Mouse (Mus musculus): ENCODE measurements around the gene Gm17657.

Gm17657 gene

DNA sequence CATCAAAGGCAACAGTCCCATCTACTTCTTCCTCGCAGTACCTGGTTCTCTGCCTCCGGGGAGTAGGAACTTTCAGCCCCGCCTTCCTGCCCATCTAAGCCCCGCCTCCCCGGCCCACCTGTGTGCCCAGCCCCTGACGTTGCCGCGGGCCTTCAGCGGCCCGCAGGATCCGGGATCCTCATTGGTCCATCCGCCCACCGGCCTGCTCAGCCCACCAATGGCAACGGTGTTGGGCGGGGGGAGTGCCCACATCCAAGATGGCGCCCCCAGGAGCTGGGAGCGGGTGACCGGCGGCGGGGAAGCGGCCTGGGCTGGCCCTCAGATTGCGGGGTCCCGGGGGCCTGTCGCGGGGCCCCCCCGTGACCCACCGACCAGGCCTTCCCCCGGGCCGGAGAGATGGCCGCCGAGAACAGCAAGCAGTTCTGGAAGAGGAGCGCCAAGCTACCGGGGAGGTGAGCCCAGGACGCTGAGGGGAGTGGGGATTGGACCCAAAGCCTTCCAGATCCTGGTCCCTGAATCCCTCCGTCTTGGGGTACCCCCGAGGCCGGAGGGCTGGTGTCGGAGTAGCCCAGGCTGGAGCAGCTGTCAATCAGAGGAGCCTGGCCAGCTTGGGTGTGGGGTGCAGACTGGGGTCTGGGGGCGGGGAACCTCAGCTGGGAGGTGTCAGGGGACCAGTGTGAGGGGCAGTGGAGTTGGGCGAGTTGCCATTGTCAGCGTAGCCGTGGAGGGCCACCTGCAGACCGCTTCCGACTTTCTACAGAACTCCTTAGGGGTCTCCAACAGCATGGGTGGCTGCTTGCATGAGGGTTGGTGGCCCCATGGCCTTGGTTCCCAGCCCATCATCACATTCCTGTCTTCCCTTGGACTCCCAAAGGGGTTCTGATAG, at the start of gene Gm17657, which contains the start of gene Tbc1d22b:
Gene Gm17657 (minus strand): TSS at position 96 of the 886 bp plus-strand sequence.
Gene Tbc1d22b (plus strand): TSS at position 243 of the 886 bp plus-strand sequence.
- DNase-seq (ENCODE audit: low spot score), result peak; percentile 81

DNA sequence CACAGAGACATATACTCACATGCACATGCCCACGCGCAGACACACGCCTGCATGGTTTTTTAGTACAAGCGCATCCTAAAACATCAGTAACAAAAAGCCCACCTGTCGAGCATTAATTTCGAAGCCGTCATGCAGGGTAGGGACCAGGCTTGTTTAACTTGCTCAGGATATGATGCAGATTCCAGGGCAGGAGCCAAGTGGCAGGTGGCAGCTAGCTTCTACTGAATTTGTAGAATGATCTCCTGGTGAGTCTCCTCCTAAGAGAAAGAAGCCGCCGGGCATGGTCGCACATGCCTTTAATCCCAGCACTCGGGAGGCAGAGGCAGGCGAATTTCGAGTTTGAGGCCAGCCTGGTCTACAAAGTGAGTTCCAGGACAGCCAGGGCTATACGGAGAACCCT, 49.6 kb upstream of the Gm17657 start:
- DNase-seq (ENCODE audit: low spot score), result no peak

DNA sequence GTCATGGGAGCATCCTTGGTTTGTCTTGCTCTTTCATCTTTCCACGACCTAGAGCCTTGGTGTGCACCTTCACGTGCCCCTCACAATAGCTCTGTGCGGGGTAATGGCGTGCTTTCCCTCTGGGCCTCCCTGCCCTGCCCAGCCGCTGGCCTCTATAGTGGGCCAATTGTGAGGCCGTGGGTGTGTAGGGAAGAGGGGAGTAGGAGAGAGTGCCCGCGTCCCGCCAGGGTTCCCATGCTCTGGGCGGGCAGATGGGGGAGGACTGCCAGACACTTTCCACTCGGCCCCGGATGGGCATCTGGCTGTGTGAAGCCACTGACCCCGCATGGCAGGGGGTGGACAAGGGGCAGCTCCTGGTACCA, 47.3 kb upstream of the Gm17657 start:
- no peak for DNase-seq (ENCODE audit: low spot score)

DNA sequence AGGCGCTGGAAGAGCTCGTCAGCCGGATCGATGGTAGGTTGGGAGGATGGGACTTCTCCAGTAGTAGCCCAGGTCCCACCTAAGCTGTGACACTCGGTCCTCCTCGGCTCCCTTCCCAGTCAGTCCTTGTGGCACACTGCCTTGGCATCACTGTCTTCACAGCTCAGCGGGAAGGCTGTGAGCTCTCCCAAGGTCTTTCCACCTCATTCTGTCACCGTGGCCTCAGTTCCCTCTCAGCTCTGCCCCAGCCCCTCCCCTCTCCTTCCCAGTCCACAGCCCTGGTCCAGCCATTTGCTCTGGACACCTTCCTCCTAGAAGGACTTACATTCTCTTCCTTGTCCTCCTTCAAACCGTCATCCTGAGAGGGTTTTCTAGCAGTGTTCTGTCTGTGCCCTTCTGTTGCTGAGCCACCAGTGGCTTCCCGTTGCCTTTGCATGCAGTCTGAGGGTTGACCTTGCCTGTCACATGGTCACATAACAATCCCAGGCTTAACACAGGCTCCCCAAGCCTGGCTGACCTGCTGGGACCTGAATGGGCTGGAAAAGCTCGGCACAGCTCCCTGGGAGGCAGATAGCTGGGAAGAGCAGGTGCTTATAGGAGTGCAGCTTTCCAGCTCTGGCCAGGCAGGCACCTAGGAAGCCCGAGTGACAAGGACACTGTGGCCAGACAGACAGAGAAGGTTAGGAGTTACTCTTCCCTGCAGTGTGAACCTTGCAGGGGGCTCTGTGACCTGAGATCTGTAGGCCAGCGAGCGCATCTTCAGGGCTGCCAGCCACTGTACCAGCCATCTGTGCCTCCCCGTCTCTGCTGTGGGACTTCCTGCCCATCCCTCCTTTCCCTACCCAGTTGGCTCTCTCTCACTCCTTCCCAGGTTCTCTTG, 46.7 kb upstream of the Gm17657 start:
- DNase-seq (ENCODE audit: low spot score), result no peak

DNA sequence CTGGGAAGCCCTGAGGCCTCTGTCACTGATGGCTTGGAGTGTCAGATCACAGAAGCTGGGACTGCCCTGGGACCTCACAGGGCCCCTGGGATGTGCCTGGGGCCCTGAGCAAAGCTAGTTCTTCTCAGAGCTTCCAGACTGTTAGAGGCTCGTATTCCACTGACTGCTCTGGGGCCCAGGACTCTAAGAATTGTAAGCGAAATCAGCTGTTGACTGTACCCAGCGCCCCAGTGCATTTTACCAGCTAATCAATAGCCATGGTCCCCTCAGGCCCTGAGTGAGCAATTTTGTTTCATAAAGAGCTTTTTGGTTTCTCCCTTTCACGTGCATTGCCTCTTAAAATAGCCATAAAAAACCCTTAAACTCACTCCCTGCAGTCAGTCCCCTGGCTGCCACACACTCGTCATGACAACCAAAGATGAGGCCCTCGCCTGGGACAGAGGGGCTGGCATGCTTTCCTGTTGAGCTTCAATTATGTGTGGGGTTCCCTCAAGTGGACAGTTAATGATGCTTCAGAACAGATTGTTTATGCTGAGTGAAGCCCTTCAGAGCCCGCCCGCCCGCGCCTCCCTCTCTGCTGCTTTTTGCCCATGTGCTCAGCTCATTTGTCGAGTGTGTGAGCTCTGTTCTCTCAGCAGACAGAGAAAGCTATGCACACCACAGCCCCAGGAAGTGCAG, 39.9 kb upstream of the Gm17657 start:
- no peak for DNase-seq (ENCODE audit: low spot score)

DNA sequence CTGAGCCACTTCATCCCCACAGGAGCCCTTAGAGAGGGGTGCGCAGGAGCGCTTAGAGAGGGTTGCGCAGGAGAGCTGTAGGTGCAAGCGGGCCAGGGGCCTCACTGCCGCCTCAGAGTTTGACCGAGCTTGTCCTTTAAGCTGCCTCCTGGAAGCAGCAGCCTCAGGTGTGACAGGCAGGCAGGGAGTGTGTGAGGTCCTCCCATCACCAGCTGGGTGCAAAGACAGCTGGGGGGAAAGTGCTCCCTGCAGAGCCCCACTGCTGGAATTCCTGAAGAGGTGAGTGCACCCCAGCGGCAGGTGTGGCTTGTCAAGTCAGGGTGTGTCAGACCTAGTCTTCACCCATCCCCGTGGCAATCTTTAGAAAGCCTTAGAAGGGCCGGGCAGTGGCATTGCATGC, 37.5 kb upstream of the Gm17657 start:
- DNase-seq (ENCODE audit: low spot score), result no peak

DNA sequence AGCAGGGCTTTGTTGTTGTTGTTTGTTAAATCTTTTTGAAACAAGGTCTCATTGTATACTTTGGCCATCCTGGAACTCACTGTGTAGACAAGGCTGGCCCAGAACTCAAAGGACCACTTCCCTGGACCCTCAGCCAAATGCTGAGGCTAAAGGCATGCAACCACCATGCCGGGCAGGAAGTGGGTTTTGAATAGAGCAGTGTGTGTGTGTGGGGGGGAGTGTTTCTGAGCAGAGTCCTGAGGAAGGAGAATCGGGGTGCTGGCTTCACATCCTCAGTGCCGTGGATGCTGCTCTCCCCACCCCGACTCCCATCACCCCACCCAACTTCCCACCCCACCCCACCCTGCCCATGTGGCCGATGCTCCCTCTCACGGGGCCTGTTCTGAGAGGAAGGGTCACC, 36.0 kb upstream of the Gm17657 start:
- no peak for DNase-seq (ENCODE audit: low spot score)

DNA sequence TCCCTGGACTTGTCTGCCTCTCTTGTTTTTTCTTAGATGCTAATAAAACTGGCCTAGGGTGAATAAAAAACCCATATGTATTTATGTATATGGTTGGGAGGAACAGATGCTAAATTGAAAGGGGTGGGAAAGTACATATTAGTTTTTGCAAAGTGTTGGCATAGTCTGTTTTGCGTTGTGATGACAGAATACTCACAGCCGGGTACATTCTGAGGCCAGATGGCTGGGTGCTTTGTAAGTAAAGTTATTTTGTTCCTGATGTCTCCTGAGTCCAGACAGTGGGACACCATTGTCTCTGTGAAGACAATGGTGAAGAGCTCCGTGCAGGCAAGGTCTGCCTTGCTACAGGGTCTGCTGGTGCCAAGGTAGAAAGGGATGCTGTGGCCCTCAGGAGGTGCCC, 35.3 kb upstream of the Gm17657 start:
- no peak for DNase-seq (ENCODE audit: low spot score)

DNA sequence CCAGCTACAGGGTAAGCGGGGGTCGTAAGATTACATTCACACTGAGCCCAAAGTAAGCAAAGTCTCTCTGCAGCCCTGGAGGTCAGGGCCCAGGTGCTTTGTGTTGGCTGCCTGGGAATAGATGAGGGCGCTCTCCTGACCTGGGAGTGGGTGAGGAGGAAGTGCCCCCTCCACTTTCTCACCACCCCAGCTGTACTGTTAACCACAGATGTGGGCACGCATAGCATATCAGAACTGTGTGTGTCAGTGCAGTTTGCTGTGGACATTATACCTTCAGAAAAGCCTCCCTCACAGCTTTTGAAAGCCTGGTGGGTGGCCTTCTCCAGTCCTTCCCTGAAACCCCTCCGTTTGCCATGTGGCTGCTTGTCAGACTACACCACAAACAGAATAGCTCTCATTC, 34.9 kb upstream of the Gm17657 start:
- DNase-seq (ENCODE audit: low spot score), result no peak

DNA sequence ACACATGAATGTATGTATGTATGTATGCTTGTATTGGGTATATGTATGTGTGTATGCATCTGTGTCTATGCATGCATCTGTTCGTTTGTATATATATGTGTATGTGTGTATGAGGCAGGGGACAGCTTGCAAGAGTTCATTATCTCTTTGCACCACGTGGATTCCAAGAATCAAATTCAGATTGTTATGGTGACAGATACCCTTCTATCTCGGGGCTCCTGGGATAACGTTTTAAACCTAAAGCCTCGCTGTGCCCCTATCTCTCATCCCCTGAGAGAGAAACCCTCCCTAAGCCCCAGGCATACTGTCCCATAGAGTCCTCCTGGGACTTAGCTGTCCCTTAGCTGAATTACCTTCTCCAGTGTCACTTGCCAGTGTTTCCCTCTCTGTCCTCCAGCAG, 34.1 kb upstream of the Gm17657 start:
- DNase-seq (ENCODE audit: low spot score), result no peak

DNA sequence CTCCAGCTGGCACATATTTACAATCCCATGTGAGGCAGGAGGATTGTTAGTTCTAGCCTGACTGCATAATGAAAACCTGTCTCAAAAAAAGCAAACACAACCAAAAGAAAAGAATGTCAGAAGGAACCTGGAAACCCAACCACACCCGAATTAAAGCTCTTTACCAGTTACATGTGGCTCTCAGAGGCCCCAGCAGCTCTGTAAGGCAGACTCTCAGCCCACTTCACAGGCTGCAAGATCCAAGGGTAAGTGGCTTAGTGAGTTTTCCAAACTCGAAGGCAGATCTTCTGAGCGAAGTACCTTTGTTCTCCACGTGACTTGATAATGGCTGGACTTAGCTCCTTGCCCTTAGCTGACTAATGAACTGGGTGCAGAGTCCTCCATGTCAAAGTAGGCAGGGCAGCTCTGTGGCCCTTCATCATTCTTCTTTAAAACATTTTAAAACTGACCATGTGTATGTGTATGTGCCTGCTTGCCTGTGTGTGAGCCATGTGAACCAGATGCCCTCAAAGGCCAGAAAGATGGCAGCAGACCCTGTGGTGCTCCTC, 30.2 kb upstream of the Gm17657 start:
- no peak for DNase-seq (ENCODE audit: low spot score)

DNA sequence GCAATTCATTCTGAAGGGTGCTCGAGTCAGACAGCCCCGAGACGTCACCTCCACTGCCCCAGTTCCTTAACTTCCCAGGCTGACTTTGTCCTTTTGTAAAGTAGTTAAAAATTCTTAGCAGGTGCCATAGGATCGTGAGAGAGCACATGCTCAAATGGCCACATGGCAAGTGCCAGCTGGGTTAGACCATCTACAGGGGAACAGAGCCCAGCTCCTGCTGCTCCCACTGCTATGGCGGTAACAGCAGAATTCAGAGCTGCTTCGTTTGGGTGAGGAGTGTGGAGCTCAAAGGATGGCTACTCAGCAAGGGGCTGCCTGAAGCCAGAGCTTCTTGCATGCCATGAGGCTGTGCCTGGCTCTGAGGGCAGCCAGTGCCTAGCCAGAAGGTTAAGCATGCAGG, 20.4 kb upstream of the Gm17657 start:
- no peak for DNase-seq (ENCODE audit: low spot score)

DNA sequence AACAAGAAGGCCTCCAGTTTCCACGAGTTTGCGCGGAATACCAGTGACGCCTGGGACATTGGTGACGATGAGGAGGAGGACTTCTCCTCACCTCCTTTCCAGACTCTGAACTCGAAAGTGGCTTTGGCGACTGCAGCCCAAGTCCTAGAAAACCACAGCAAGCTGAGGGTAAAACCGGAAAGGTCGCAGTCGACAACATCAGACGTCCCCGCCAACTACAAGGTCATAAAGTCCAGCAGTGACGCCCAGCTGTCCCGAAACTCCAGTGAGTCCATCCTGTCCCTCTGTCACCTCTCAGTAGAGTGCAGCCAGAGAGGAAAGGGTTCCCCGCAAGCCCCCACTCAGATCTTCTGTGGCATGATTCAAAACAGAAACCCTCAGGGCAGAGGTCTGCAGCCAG, 19.0 kb upstream of the Gm17657 start:
- DNase-seq (ENCODE audit: low spot score), result no peak

DNA sequence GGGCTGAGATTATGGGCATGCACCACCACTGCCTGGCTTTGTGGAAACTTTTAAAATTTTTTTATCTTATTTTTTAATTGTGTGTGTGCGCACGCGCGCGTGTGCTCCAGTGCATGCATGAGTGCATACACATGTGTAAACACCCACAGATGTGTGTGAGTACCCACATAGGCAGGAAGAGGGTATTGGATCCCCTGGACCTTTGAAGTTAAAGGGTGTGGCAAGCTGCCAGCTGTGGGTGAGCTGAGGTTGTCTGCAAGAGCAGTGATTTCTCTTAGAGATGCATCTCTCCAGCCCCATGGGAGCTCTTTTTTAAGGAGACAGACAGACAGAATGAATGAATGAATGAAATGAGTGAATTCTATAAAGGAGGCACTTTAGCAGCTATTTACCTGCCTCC, 16.1 kb upstream of the Gm17657 start:
- DNase-seq (ENCODE audit: low spot score), result no peak

DNA sequence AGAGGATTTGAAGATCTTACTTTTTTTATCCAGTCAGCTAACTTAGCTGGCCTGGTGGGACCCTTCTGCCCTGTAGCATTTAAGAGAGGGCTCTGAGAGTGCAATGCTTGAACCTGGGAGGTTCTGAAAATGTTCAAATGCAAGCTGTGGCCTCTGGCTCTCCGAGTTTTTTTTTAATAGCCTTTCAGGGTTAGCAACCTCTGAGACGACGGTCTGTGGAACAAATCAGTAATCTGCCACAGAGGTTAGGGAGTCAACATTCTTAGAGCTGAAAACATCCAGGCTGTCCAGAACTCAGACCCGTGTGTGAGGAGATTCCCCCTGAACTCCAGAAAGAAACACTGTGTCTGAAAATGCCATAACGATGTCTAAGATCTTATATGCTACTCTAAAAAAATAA, 9.0 kb upstream of the Gm17657 start:
- DNase-seq (ENCODE audit: low spot score), result no peak

DNA sequence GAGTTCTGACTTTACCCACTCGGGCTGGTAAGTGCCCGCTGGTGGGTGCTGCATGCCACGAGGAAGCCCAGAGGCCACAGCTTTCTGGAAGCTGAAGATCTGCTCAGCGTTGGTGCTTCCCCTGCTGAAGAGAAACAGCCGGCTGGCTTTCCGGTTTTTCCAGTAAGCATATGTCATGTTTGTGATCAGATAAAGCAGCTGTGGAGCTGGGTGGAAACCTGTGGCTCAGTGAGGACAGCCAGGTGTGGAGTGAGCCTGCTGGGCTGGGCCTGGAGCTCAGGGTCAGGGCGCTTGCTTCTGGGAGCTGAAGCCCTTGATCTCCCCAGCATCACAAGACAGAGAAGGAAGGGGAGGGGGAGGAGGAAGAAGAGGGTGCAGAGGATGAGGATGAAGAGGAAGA, 7.5 kb upstream of the Gm17657 start:
- DNase-seq (ENCODE audit: low spot score), result no peak

DNA sequence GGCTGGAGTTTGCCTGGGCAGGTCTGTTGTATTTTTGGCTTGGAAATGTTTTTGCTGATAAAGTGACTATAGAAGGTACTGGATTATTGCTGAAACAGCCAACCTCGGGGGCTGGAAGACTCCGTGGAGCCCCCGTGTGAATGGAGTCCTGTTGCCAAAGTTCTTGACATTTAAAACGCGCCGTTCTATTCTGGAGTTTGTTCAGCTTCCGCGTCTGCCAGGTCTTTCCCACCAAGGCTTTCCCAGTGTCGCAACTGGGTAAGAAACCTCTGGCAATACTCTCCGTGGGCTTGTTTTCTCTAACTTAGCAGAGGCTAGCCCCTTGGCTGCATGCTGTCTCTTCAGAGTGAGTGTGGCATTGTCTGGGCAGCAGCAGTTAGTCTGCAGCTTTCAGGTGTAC, 7.0 kb upstream of the Gm17657 start:
- DNase-seq (ENCODE audit: low spot score), result no peak

DNA sequence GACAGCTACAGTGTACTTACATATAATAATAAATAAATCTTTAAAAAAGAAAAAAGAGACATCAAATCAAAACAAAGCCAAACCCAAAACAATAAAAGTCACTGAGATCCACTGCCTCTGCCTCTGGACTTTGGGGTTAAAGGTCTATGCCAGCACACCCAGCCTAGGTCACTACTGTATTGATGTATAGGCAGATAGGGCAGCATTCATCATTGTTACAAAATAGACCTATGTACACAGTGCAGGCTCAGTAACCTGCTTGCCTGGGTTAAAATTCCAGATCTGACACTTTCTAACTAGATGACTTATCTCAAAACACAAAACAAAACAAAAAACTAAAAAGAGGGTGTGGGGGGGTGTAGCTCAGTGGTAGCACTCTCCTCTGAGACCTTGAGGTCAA, 4.7 kb upstream of the Gm17657 start:
- no peak for DNase-seq (ENCODE audit: low spot score)

DNA sequence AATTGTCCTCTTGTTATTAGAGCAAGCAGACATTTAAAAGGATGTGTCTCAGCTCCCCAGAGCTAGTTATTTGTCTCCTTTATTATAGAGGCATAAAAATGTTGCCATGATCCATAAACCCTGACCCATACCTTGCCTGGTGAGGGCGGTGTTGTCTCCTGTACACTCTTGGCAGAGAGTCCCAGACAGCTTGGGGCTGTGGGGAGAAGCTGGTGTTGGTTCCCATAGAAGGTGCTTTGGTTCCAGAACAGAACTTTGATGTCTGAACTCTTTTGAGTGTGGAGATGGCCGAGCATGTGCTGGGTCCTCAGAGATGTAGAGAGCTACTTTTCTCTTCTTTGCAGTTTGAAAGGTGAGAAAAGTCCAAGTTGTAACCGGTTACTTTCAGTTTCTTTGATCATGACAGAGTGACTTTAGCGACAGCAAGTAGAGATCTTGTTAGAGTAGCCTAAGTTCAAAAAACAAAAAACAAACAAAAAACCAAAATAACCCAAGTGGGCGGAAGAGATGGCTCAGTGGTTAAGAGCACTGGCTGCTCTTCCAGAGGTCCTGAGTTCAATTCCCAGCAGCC, 2.8 kb upstream of the Gm17657 start, which contains the start of gene Tmem217:
Gene Tmem217 (minus strand): TSS at position 224 of the 571 bp plus-strand sequence.
- DNase-seq (ENCODE audit: low spot score), result no peak

DNA sequence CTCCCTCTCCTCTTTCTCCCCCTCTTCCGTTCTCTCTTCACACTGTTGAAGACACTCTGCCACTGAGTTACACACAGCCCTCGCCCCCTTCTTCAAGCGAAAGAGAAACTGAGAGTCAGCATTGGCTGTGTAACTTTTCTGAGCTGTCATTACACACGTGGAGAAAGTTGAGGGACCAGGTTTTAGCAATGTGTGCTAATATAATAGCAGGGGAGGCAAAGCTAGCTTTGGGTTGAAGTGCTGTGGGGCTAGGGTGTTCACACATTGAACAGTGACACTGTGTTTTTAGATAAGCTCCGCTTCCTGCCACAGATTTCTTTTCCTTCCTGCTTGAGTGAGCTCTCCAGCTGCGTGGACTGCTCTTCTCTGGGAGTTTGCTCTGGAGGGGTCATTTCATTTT, 1.6 kb upstream of the Gm17657 start:
- no peak for DNase-seq (ENCODE audit: low spot score)

DNA sequence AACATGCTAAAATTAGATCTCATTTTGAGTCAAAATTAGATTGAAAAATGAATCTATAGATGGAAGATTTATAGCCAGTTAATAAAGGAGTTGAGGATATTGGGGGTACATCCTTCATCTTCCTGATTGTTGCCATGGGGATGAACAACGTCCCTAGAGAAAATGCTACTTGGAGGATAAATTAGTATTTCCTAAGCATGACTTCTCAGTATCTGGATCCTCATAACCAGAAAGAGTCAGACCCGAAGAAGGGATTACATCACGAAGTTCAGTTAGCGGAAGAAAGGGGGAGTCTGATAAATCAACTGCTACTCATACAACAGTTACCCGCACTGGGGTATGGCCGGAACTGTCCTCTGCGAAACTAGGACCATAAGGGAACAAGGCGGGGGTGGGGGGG, 444 bp downstream of the Gm17657 start:
- DNase-seq (ENCODE audit: low spot score), result no peak

DNA sequence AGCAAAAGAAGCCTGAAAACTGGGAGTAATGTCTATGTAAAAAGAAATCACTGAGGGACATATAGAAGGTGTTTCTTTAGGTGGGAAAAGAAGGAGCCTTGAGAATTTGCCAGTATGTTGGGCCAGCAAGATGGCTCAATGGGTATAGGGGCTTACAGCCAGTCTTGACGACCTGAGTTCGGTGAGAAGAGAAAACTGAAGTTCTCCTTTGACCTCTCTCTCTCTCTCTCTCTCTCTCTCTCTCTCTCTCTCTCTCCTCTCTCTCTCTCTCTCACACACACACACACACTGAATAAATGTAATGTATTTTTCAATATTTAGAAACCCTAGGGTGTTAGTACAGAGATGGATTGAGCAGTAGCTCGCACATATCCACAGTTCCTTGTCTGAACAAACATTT, 944 bp downstream of the Gm17657 start:
- DNase-seq (ENCODE audit: low spot score), result no peak
